Mouse (Mus musculus) liver, embryonic 11.5 days (tissue): Measurements from ENCODE around the gene Mcm2. TPM values are rescaled to one million over a fixed set of nuclear protein-coding genes. Genes with fewer than 3 reads are reported as not detected.

ENCODE experiments used
- ATAC-seq: fragments of 200-750 bp; cut with Nextera tagmentation; replicated peaks from 2 replicates; pipeline ENCODE4 v1.8.0; 2017; ENCODE audit warnings: moderate number of reproducible peaks, mild to moderate bottlenecking, moderate TSS enrichment, moderate library complexity; ENCODE audit not compliant: low FRiP score
- DNase-seq: peaks from one replicate; pipeline ENCODE4 v3.0.0-alpha.2; 2017; ENCODE audit warnings: low spot score
- H3K27ac ChIP-seq: fragments of 300-500 bp; sonication (generic); 2 replicates; pipeline ENCODE4 v1.5.1; 2014; ENCODE audit warnings: mild to moderate bottlenecking, low read depth, low read length, control low read depth
- H3K27me3 ChIP-seq: fragments of 300-500 bp; sonication (generic); replicated peaks from 2 replicates; pipeline ENCODE4 v1.6.1; 2014; ENCODE audit warnings: low read length, mixed read lengths; ENCODE audit not compliant: control insufficient read depth, insufficient read depth
- H3K36me3 ChIP-seq: fragments of 300-500 bp; sonication (generic); 2 replicates; pipeline ENCODE4 v1.6.1; 2014; ENCODE audit warnings: mild to moderate bottlenecking, low read length, moderate library complexity, mixed read lengths; ENCODE audit not compliant: control insufficient read depth, insufficient read depth
- H3K4me1 ChIP-seq: fragments of 300-500 bp; sonication (generic); replicated peaks from 2 replicates; pipeline ENCODE4 v1.6.1; 2014; ENCODE audit warnings: low read length, mixed read lengths; ENCODE audit not compliant: control insufficient read depth, insufficient read depth
- H3K4me2 ChIP-seq: fragments of 300-500 bp; sonication (generic); 2 replicates; pipeline ENCODE4 v1.6.1; 2014; ENCODE audit warnings: mild to moderate bottlenecking, control low read depth, moderate library complexity
- H3K4me3 ChIP-seq: fragments of 300-500 bp; sonication (generic); 2 replicates; pipeline ENCODE4 v1.5.1; 2014; ENCODE audit warnings: low read depth, low read length, control low read depth
- H3K9ac ChIP-seq: fragments of 300-500 bp; sonication (generic); 2 replicates; pipeline ENCODE4 v1.6.1; 2014; ENCODE audit warnings: low read depth, low read length, control low read depth
- H3K9me3 ChIP-seq: fragments of 300-500 bp; sonication (generic); 2 replicates; pipeline ENCODE4 v1.6.1; 2016; ENCODE audit warnings: low read length, inconsistent platforms, mixed read lengths; ENCODE audit not compliant: control insufficient read depth
- WGBS: fragments of 180-500 bp; shearing (Covaris S2); extraction: QIAGEN DNeasy Blood & Tissue Kit; methylation state at CpG from one replicate; pipeline ENCODE4 v1.1.7; 2014; 5-methylcytosine and 5-hydroxymethylcytosine counted together
- polyA plus RNA-seq: library from polyadenylated mRNA; unstranded; fragments of >200 nt; fragmentation: Nextera tagmentation; extraction: Ambion mirVana; gene quantifications from 2 replicates; pipeline ENCODE4 v1.2.1, GENCODE M21; 2014

The Mcm2 gene
- 254 and 284 TPM in 2 replicates for polyA plus RNA-seq

GRCm38 (mm10) chr6:88898534-88899048 is at the start of gene Mcm2:
TSS of gene Mcm2 (minus strand) at chr6:88898780.
- Histone ChIP-seq H3K4me3 (peak within 1 kb of the TSS; percentile 93), H3K4me1 (peaks cover 32% of the 10 kb centered on the region)
- 1% methylated on average over 33 of the region's 33 CpGs for WGBS

DNA sequence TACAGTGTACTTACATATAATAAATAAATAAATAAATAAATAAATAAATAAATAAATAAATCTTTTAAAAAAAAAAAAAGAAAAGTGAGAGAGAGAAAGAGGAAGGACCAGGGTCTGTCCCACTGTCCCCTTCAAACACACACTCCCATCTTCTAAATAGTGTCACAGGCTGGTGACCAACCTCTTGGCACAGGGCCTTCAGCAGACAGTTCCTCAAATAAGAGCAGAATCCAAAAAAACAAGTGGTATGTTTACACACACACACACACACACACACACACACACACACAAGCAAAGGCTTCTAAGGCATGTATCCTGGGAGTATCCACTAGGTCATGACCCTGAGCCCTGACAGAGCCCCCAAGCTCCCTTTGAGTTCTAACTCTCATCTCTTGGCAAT is 49.2 kb upstream of the Mcm2 start:
- H3K27me3 ChIP-seq: no peaks in the 10 kb centered on the region
- no peaks in the 10 kb centered on the region for H3K36me3 ChIP-seq
- H3K9ac ChIP-seq: no peak overlapping the region
- ATAC-seq: no peak
- no peak for DNase-seq
- no peaks in the 10 kb centered on the region for H3K4me1 ChIP-seq
- no peaks in the 10 kb centered on the region for H3K9me3 ChIP-seq
- H3K4me2 ChIP-seq: no peak overlapping the region
- H3K27ac ChIP-seq: no peak overlapping the region
- H3K4me3 ChIP-seq: no peak overlapping the region

More at GRCm38 (mm10) chr6:88898534-88899048, at the start of gene Mcm2:
- DNase-seq (peak; percentile 98), ATAC-seq (peak; percentile 81)
- H3K27ac ChIP-seq: peak within 1 kb of the TSS; percentile 83
- no peaks in the 10 kb centered on the region for H3K9me3 ChIP-seq
- peak within 1 kb of the TSS; percentile 99 for H3K9ac ChIP-seq
- H3K36me3 ChIP-seq: peaks cover 28% of the 10 kb centered on the region
- H3K4me2 ChIP-seq: peak within 1 kb of the TSS; percentile 82
- H3K27me3 ChIP-seq: no peaks in the 10 kb centered on the region

- Histone ChIP-seq H3K36me3 (no peaks in the 10 kb centered on the region), H3K27ac (no peak overlapping the region), H3K9me3 (no peaks in the 10 kb centered on the region), H3K9ac (no peak overlapping the region), H3K4me3 (no peak overlapping the region), H3K27me3 (no peaks in the 10 kb centered on the region), H3K4me1 (no peaks in the 10 kb centered on the region), H3K4me2 (no peak overlapping the region)
- 80% methylated on average over 6 of the region's 6 CpGs for WGBS
- DNase-seq (no peak), ATAC-seq (no peak)
These were observed 47.9 kb upstream of the Mcm2 start for GRCm38 (mm10) chr6:88946442-88946841.

GRCm38 (mm10) chr6:88943666-88944065 is 45.1 kb upstream of the Mcm2 start:
- Histone ChIP-seq H3K9me3 (no peaks in the 10 kb centered on the region), H3K4me1 (no peaks in the 10 kb centered on the region), H3K9ac (no peak overlapping the region), H3K36me3 (no peaks in the 10 kb centered on the region), H3K4me3 (no peak overlapping the region), H3K27ac (no peak overlapping the region), H3K4me2 (no peak overlapping the region), H3K27me3 (no peaks in the 10 kb centered on the region)
- ATAC-seq (no peak), DNase-seq (no peak)
- WGBS: 68% methylated on average over 6 of the region's 6 CpGs

DNA sequence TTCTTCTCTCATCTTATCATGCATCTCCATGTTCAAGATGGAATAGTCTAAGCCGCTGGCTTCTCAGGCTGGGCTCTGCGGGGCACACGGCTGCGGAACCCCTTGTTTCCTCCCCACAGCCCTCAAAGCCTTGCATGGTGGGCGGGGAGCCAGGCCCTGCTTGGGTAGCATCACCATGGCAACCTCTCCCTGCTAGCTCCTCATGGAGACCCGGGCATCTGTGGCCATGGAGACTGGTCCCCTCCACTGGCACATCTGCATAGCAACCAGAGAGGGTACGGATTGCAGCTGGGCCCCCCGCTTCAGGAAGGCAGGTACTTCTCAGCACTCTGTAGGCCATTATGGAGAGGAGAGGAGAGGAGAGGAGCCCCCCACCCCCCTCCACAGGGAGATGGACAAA is 44.0 kb upstream of the Mcm2 start:
- DNase-seq: no peak
- H3K36me3 ChIP-seq: no peaks in the 10 kb centered on the region
- no peaks in the 10 kb centered on the region for H3K27me3 ChIP-seq
- H3K9ac ChIP-seq: no peak overlapping the region
- no peak overlapping the region for H3K4me2 ChIP-seq
- H3K4me3 ChIP-seq: no peak overlapping the region
- WGBS: 61% methylated on average over 8 of the region's 8 CpGs
- ATAC-seq: no peak
- H3K9me3 ChIP-seq: no peaks in the 10 kb centered on the region
- no peaks in the 10 kb centered on the region for H3K4me1 ChIP-seq
- H3K27ac ChIP-seq: no peak overlapping the region

DNA sequence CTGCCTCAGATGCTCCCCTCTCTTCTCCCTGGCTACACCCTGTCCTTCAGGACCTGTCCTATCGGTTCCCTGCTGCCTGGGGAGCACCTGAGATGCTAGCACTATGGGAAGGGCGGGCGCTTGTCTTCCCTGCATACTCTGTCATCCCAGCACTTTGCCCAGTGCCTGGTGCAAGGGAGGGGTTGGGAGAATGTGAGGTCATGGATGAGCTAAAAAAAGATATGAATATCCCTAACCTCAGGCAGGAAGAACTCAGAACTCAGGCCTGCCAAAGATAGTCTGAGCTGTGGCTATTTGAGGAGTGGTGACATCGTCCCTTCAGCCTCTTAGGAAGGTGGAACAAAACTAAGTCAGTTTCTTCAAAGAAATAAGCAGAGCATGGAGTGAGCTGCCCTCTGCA is 43.0 kb upstream of the Mcm2 start:
- Histone ChIP-seq H3K9me3 (no peaks in the 10 kb centered on the region), H3K27ac (no peak overlapping the region), H3K27me3 (no peaks in the 10 kb centered on the region), H3K4me1 (no peaks in the 10 kb centered on the region), H3K4me3 (no peak overlapping the region), H3K36me3 (no peaks in the 10 kb centered on the region), H3K4me2 (no peak overlapping the region), H3K9ac (no peak overlapping the region)
- ATAC-seq (no peak), DNase-seq (no peak)
- 60% methylated on average over 4 of the region's 4 CpGs for WGBS

- 73% methylated on average over 9 of the region's 9 CpGs for WGBS
- Histone ChIP-seq H3K9ac (no peak overlapping the region), H3K4me3 (no peak overlapping the region), H3K36me3 (no peaks in the 10 kb centered on the region), H3K27me3 (no peaks in the 10 kb centered on the region), H3K9me3 (no peaks in the 10 kb centered on the region), H3K4me1 (no peaks in the 10 kb centered on the region), H3K4me2 (no peak overlapping the region), H3K27ac (no peak overlapping the region)
- no peak for ATAC-seq
- DNase-seq: no peak
These were observed 41.7 kb upstream of the Mcm2 start for GRCm38 (mm10) chr6:88940090-88940916.

DNA sequence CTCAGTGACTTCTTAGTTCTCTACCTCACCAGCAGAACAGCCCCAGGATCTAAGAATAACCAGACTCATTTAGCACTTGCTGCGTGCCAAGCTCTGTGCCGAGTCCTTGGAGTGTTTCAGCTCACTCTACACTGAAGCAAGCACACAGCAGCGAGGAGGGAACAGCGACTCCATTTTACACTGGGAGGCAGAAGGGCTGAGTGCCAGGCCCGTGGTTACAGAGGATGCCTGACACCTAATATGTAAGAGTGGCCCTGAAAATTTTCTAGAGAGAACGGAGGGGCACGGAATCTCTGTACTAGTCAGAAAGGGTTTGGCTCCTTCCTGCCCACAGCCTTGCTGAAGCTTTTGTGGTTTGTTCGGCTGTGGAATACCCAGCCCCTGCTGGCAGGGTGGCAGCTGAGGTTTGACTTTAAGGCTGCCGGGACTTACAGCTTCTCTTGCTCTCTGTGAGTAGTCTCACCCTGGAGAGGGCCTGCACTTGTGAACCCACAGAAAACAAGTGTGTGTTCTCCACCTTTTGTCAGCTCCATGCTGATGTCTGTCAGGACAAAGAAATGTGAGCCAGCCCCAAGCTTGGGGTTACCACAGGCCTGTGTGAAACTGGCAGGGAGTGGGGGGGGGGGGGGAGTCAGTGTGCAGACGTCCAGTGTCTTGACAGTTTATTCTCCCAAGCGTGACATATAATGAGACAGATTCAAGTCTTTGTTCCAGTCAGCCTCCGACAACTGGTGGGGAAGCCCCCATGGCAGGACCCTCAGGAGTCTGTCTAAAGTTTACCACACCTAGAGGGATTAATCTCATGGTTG is 40.9 kb upstream of the Mcm2 start:
- H3K9me3 ChIP-seq: no peaks in the 10 kb centered on the region
- H3K4me2 ChIP-seq: no peak overlapping the region
- H3K9ac ChIP-seq: no peak overlapping the region
- no peak overlapping the region for H3K4me3 ChIP-seq
- H3K27ac ChIP-seq: no peak overlapping the region
- DNase-seq: no peak
- 55% methylated on average over 12 of the region's 12 CpGs for whole genome bisulfite sequencing
- no peaks in the 10 kb centered on the region for H3K4me1 ChIP-seq
- peaks cover 3% of the 10 kb centered on the region; the same call in 1 of the 2 replicates for H3K27me3 ChIP-seq
- no peaks in the 10 kb centered on the region for H3K36me3 ChIP-seq
- no peak for ATAC-seq
